16 mouse cellular contexts compared by ENCODE assay signal in genomic region chr4:133319667-133320066, GRCm38 (mm10).
"Had no signal": no experiment of that assay in that cellular context is flagged by ENCODE, and none has a peak within 500 bp of the region (broad histone marks: within the 10 kb centered on the region; RNA-seq: fewer than 3 reads in every experiment).

No protein-coding gene starts in this region.

- H3K27ac ChIP-seq: neural tube, embryonic 13.5 days; neural tube, embryonic 15.5 days; stomach, embryonic 15.5 days; stomach, postnatal 0 days had no signal

- H3K9ac ChIP-seq: neural tube, embryonic 13.5 days; neural tube, embryonic 15.5 days; stomach, embryonic 15.5 days had no signal

- H3K4me2 ChIP-seq: neural tube, embryonic 13.5 days; neural tube, embryonic 15.5 days; stomach, embryonic 15.5 days had no signal

- H3K27me3 ChIP-seq: neural tube, embryonic 13.5 days; neural tube, embryonic 15.5 days; stomach, embryonic 15.5 days had no signal

- DNase-seq: retina, postnatal 1 day; right cerebral cortex, adult 18-20 months; right cerebral cortex, postnatal 14 days; right cerebral cortex, postnatal 25 days; right cerebral cortex, postnatal 4 days; spleen, adult 18-20 months; thymus, adult 18-20 months; thymus, adult 2 months; thymus, postnatal 14 days; thymus, postnatal 25 days; thymus, postnatal 36 days; thymus, postnatal 4 days had no signal

- H3K4me3 ChIP-seq: neural tube, embryonic 13.5 days; neural tube, embryonic 15.5 days; stomach, embryonic 15.5 days had no signal

- H3K9me3 ChIP-seq: neural tube, embryonic 13.5 days; neural tube, embryonic 15.5 days; stomach, embryonic 15.5 days had no signal

- H3K4me1 ChIP-seq: neural tube, embryonic 13.5 days; neural tube, embryonic 15.5 days; stomach, embryonic 15.5 days had no signal
